Mouse (Mus musculus) lung, postnatal 4 days (tissue): ENCODE data around the gene Coasy.

Source experiments
- DNase-seq, 2 experiments: peaks; one replicate each; pipeline ENCODE4 v3.0.0; 2021

Gene Coasy

GRCm38 (mm10) chr11:101082208-101083082, at the start of gene Coasy:
Gene Coasy (plus strand): TSS chr11:101082565.
- peak; percentile 89 to 92 for DNase-seq

GRCm38 (mm10) chr11:101033856-101034500, 48.4 kb upstream of the Coasy start:
- DNase-seq: no peak

- no peak for DNase-seq
Measured at GRCm38 (mm10) chr11:101034614-101035327, 47.6 kb upstream of the Coasy start.

GRCm38 (mm10) chr11:101035328-101035695, 47.1 kb upstream of the Coasy start:
- DNase-seq: no peak

- no peak for DNase-seq
Measured at GRCm38 (mm10) chr11:101037795-101038194, 44.6 kb upstream of the Coasy start.

- no peak for DNase-seq
Measured at GRCm38 (mm10) chr11:101045826-101046225, 36.5 kb upstream of the Coasy start.

GRCm38 (mm10) chr11:101046440-101046839, 35.9 kb upstream of the Coasy start:
- no peak for DNase-seq

GRCm38 (mm10) chr11:101047502-101047901, 34.9 kb upstream of the Coasy start:
- DNase-seq: no peak

- DNase-seq: no peak
Measured at GRCm38 (mm10) chr11:101050359-101050758, 32.0 kb upstream of the Coasy start.

- DNase-seq: no peak
Measured at GRCm38 (mm10) chr11:101051051-101051493, 31.3 kb upstream of the Coasy start.

- DNase-seq: no peak
Measured at GRCm38 (mm10) chr11:101051617-101052016, 30.7 kb upstream of the Coasy start.

GRCm38 (mm10) chr11:101052751-101053473, 29.5 kb upstream of the Coasy start:
- DNase-seq: peak in 1 of 2 experiments; percentile 50

- no peak for DNase-seq
Measured at GRCm38 (mm10) chr11:101053974-101054373, 28.4 kb upstream of the Coasy start.

- DNase-seq: peak in 1 of 2 experiments; percentile 61
Measured at GRCm38 (mm10) chr11:101055418-101055817, 26.9 kb upstream of the Coasy start.

GRCm38 (mm10) chr11:101056885-101057284, 25.5 kb upstream of the Coasy start:
- peak; percentile 75 to 92 for DNase-seq

GRCm38 (mm10) chr11:101057860-101058259, 24.5 kb upstream of the Coasy start:
- DNase-seq: peak; percentile 80 to 93

GRCm38 (mm10) chr11:101058726-101059125, 23.6 kb upstream of the Coasy start:
- no peak for DNase-seq

- no peak for DNase-seq
Measured at GRCm38 (mm10) chr11:101059473-101059872, 22.9 kb upstream of the Coasy start.

GRCm38 (mm10) chr11:101060126-101060525, 22.2 kb upstream of the Coasy start:
- DNase-seq: peak; percentile 81 to 86

GRCm38 (mm10) chr11:101061049-101061448, 21.3 kb upstream of the Coasy start:
- DNase-seq: no peak

GRCm38 (mm10) chr11:101062165-101062884, 20.0 kb upstream of the Coasy start:
- DNase-seq: peak; percentile 48 to 71
